Mouse (Mus musculus) hindbrain, embryonic 10.5 days (tissue): ENCODE results near the gene Plxdc2. TPM values are rescaled to one million over a fixed set of nuclear protein-coding genes. Genes with fewer than 3 reads are reported as not detected.
"Not testable (repeated sequence)": the region's sequence is repeated elsewhere in the genome, so short reads cannot be mapped to it uniquely, and the experiment has no call there.

Source experiments
- DNase-seq: peaks from one replicate; pipeline ENCODE4 v3.0.0-alpha.2; 2017; ENCODE audit warnings: low spot score
- H3K27ac ChIP-seq: fragments of 300-500 bp; sonication (generic); 2 replicates; pipeline ENCODE4 v1.5.1; 2016; ENCODE audit warnings: mild to moderate bottlenecking, moderate library complexity
- H3K27me3 ChIP-seq: fragments of 300-500 bp; sonication (generic); 2 replicates; pipeline ENCODE4 v1.6.1; 2016; ENCODE audit warnings: mild to moderate bottlenecking; ENCODE audit not compliant: poor library complexity, insufficient read depth, severe bottlenecking
- H3K36me3 ChIP-seq: fragments of 300-500 bp; sonication (generic); 2 replicates; pipeline ENCODE4 v1.6.1; 2016; ENCODE audit warnings: mild to moderate bottlenecking, moderate library complexity
- H3K4me1 ChIP-seq: fragments of 300-500 bp; sonication (generic); replicated peaks from 2 replicates; pipeline ENCODE4 v1.6.1; 2016; ENCODE audit warnings: mild to moderate bottlenecking
- H3K4me3 ChIP-seq: fragments of 300-500 bp; sonication (generic); 2 replicates; pipeline ENCODE4 v1.5.1; 2016; ENCODE audit warnings: mild to moderate bottlenecking, moderate library complexity
- H3K9me3 ChIP-seq: fragments of 300-500 bp; sonication (generic); 2 replicates; pipeline ENCODE4 v1.6.1; 2016; ENCODE audit warnings: mild to moderate bottlenecking, moderate library complexity
- WGBS: fragments of 180-500 bp; shearing (Covaris S2); methylation state at CpG from one replicate; pipeline ENCODE4 v1.1.7; 2016; 5-methylcytosine and 5-hydroxymethylcytosine counted together
- polyA plus RNA-seq: library from polyadenylated mRNA; unstranded; fragments of >200 nt; fragmentation: Nextera tagmentation; extraction: Ambion mirVana; gene quantifications from 2 replicates; pipeline ENCODE4 v1.2.1, GENCODE M21; 2016

Gene Plxdc2
- polyA plus RNA-seq, 1 experiment from 2014 or later, result 13.4 TPM

DNA sequence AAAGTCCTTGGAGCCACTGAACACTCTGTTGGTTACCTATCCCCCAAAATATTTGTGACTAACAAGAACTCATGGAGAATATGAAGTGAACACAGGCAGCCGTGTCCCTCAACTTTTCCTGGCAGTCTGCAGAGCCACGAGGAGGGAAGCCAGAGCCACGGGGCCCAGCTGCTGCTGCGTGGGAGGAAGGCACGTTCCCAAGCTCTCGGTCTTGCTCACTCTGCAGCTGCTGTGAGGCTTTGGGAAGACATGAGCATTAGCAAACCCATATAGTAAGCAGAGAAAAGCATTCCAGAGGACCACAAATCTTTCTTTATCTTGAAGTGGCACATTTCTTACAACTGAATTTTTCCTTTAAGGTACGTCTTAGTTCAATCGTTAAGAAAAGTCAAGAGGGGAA, 382.1 kb downstream of the Plxdc2 start:
- H3K9me3 ChIP-seq, result no peaks in the 10 kb centered on the region
- no peaks in the 10 kb centered on the region for H3K27me3 ChIP-seq
- no peaks in the 10 kb centered on the region; the same call in 1 of the 2 replicates for H3K4me1 ChIP-seq
- no peak overlapping the region for H3K27ac ChIP-seq
- no peak overlapping the region for H3K4me3 ChIP-seq
- H3K36me3 ChIP-seq, result no peaks in the 10 kb centered on the region
- WGBS, result 63% methylated on average over 8 of the region's 8 CpGs
- DNase-seq, result no peak

DNA sequence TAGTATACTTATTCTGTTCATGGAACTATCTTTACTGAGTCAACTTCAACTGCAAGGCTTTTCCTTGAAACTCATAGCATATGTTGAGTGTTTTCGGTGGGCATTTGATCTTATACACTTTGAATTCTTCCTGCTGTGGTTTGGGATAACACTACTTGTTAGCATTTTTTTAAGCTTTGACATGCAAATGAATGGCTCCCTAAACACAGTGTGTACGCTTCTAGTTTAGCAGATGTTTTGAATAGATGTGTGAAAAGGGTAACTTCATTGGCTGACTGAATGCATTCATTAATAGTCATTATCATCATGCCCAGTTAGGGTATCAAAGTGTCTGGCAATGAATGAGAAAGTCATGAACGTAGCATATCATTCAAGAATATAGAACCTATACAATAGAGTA, 385.7 kb downstream of the Plxdc2 start:
- Histone ChIP-seq H3K4me3 (no peak overlapping the region), H3K9me3 (no peaks in the 10 kb centered on the region), H3K36me3 (no peaks in the 10 kb centered on the region), H3K27ac (no peak overlapping the region), H3K27me3 (no peaks in the 10 kb centered on the region), H3K4me1 (no peaks in the 10 kb centered on the region; the same call in 1 of the 2 replicates)
- WGBS, result 75% methylated on average over 3 of the region's 3 CpGs
- no peak for DNase-seq

DNA sequence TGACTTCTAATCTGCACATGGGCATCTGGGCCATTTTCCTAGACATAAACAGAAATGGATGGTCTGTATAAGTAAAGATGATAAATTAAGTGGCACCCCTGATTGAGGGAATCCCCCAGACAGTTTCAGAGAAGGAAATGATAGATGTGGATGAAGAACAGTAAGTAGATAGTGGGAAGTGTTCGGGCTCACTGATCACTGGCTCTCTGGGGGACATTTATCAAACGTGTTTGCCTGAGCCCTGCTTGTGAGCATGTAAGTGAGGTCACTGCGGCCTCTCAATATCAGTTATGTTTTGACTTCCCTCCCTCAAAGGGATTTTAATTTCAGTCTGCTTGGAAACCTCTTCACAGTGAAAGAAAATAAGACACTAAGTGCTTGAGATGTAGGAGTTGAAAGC, 387.5 kb downstream of the Plxdc2 start:
- no peaks in the 10 kb centered on the region for H3K36me3 ChIP-seq
- no peaks in the 10 kb centered on the region for H3K4me1 ChIP-seq
- no peak overlapping the region for H3K4me3 ChIP-seq
- DNase-seq, result no peak
- no peaks in the 10 kb centered on the region for H3K9me3 ChIP-seq
- 76% methylated on average over 3 of the region's 3 CpGs for WGBS
- no peak overlapping the region for H3K27ac ChIP-seq
- no peaks in the 10 kb centered on the region for H3K27me3 ChIP-seq

DNA sequence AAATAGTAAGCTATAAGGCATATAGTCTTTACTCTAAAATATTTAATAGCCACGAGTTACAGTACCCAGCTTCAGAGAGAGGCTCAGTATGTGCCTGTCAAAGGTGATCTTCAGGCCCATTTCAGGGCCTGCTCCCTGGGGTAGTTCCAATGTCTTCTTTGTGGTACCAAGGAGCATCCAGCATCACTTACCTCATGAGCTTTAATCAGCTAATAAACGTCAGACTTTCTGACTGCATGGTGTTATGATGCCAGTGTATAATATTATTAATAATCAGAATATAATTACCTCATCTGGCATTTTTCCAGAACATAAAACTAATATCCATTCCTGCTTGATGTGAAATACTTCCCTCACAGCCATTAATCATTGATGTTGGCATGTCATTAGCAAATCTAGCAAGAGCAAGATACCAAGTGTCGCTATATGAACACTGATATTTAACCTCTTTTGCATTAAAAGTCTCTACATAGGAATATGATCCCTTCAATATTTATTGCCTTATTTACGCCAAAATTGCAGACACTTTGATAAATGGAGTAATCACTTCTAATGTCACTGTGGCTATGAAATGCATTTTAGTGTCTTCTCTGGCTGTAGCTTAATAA, 393.3 kb downstream of the Plxdc2 start:
- no peaks in the 10 kb centered on the region for H3K36me3 ChIP-seq
- DNase-seq, result no peak
- 85% methylated on average over 4 of the region's 4 CpGs for WGBS
- no peaks in the 10 kb centered on the region for H3K27me3 ChIP-seq
- H3K27ac ChIP-seq, result no peak overlapping the region
- H3K4me1 ChIP-seq, result no peaks in the 10 kb centered on the region
- no peaks in the 10 kb centered on the region for H3K9me3 ChIP-seq
- H3K4me3 ChIP-seq, result no peak overlapping the region

DNA sequence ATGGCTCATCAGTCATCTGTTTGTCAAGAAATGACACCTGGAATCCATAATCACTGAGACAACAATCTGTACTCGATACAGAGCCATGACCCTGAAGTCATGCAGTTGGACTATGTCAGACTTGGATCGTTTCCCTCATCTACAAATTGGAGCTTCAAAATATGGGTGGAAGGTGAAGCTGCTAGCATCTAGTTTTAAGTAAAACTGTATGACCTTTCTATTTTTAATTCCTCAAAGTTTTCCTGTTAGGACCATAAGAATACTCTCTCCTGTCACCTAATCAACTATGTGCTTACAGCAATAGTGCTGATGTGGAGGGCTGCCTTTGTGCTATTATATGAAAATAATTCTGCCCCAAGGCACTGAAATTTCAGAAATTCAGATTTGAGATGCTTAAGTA, 401.1 kb downstream of the Plxdc2 start:
- Histone ChIP-seq H3K27ac (no peak overlapping the region), H3K27me3 (no peaks in the 10 kb centered on the region), H3K36me3 (no peaks in the 10 kb centered on the region), H3K4me1 (no peaks in the 10 kb centered on the region), H3K4me3 (no peak overlapping the region), H3K9me3 (no peaks in the 10 kb centered on the region)
- 83% methylated on average over 2 of the region's 2 CpGs for WGBS
- DNase-seq, result no peak

DNA sequence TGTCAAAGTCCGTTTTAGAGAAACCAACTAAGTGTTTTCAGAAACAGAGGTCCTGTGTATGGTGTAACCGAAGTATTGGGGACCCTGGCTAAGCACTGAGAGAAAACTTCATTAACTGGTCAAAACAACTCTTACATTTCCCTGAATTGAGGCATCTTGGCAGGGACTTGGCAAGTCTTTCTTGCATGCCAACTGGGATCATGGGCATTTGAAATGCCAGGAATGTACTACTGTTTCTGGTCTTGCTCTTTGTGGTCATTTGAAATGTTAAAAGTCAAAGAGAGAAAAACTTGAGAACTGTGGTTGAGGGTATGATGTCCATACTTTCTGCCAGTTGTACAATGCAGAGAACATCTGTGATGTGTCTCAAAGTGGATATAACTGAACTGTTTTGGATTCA, 403.7 kb downstream of the Plxdc2 start:
- H3K4me3 ChIP-seq, result no peak overlapping the region
- H3K36me3 ChIP-seq, result no peaks in the 10 kb centered on the region
- WGBS, result 87% methylated on average over 2 of the region's 2 CpGs
- no peak overlapping the region for H3K27ac ChIP-seq
- no peaks in the 10 kb centered on the region for H3K9me3 ChIP-seq
- no peaks in the 10 kb centered on the region for H3K4me1 ChIP-seq
- no peaks in the 10 kb centered on the region for H3K27me3 ChIP-seq
- DNase-seq, result no peak

DNA sequence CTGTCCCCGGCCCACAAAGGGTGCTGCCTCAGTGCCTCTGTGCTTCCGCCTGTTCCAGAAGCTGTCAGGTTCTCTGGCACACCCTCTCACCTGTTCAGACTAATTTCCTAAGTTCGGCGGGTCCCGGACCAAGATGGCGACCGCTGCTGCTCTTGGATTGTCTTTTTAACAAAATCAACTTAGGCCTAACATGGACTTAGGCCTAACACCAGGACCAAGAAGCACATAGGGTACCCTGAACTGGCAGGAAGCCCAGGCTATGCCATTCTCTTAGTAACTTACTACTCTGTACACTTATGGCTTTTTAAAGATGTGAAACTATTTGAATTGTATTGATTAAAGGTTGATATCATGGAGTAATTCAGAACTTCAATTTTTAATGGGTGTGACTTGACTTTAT, 413.0 kb downstream of the Plxdc2 start:
- H3K27me3 ChIP-seq, H3K27ac ChIP-seq, H3K4me3 ChIP-seq, H3K4me1 ChIP-seq, H3K9me3 ChIP-seq, DNase-seq, H3K36me3 ChIP-seq: not testable (repeated sequence)
- 92% methylated on average over 5 of the region's 7 CpGs for WGBS

DNA sequence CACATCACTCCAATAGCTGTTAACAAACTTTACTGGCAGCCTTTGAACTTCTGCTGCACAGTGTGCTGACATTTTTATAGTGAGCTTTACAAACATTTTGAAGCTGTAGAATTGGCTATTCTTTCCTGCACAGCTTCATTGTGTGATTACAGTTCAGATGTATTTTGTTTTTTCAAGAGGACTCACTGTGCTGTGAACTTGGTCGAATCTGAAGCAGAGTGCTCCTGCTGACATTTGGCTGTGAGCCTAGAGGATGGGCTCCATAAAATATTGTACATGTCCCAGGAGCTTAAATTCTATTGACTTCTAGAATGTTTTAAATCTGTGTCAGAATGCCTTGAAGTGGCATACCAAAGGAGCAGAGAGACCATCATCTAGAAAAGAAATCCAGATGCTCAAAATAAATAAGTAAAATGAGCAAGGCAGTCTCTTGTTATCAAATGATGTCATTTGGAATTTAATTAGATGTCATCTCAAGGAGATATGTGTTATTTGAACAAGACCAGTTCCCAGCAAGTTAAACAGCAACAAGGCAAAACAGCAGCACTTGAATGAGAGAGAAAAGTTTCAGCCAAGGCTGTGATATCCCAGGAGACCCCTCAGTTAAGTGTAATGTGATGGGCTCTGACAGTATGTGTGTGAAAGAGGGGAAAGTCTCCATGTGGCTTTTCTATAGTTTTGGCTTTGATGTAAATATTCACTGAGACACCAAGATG, 417.5 kb downstream of the Plxdc2 start:
- Histone ChIP-seq H3K9me3 (no peaks in the 10 kb centered on the region), H3K27me3 (no peaks in the 10 kb centered on the region), H3K4me3 (no peak overlapping the region), H3K4me1 (no peaks in the 10 kb centered on the region), H3K27ac (no peak overlapping the region), H3K36me3 (no peaks in the 10 kb centered on the region)
- DNase-seq, result no peak
- 62% methylated on average over 1 of the region's 1 CpGs for WGBS

DNA sequence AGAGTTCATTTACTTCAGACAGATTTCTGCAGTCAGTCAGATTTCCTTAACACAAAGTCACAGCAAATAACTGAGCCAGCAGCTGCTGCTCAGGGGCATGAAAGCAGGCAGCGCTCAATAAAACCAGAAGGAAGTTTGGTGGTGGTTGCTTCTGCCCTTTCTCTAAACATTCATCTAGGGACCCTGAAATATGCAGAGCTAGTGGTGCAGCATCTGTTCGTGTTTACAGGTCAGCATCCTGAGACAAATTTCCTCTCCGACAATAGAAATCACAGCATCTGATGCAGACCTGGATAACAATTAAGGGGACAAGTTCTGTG, 418.0 kb downstream of the Plxdc2 start:
- no peaks in the 10 kb centered on the region for H3K36me3 ChIP-seq
- no peak overlapping the region for H3K4me3 ChIP-seq
- DNase-seq, result no peak
- no peaks in the 10 kb centered on the region for H3K9me3 ChIP-seq
- H3K4me1 ChIP-seq, result no peaks in the 10 kb centered on the region
- WGBS, result 70% methylated on average over 3 of the region's 3 CpGs
- no peaks in the 10 kb centered on the region for H3K27me3 ChIP-seq
- H3K27ac ChIP-seq, result no peak overlapping the region

DNA sequence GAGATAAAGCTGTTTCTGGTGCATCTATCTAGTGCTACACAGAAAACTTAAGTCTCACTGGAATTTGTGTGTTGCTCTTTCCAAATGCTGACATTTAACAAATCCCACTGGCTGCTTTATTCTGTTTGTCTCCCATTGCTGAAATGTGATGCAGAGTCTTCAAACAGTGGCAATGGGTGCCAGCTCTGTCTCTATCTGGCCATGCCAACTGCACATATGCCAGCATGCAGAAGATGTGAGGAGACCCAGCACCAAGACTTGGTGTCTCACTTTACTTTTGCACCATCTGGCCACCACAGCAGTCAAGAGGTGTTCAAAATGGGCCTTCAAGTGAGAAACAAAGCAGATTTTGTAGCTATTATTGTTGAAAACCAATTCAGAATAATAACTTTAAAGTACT, 439.2 kb downstream of the Plxdc2 start:
- Histone ChIP-seq H3K27me3 (no peaks in the 10 kb centered on the region), H3K27ac (no peak overlapping the region), H3K4me3 (no peak overlapping the region), H3K36me3 (no peaks in the 10 kb centered on the region), H3K9me3 (no peaks in the 10 kb centered on the region), H3K4me1 (no peaks in the 10 kb centered on the region)
- DNase-seq, result no peak
